Mouse (Mus musculus) stomach, embryonic 15.5 days (tissue): ENCODE results near the gene Gm45716. TPM values are rescaled to one million over a fixed set of nuclear protein-coding genes. Genes with fewer than 3 reads are reported as not detected.

Source experiments
- ATAC-seq: fragments of 200-750 bp; cut with Nextera tagmentation; 2 replicates; pipeline ENCODE4 v1.8.0; 2017; ENCODE audit warnings: low read depth, moderate number of reproducible peaks, moderate TSS enrichment; ENCODE audit not compliant: insufficient read depth, low FRiP score
- H3K27ac ChIP-seq: fragments of 300-500 bp; sonication (generic); 2 replicates; pipeline ENCODE4 v1.5.1; 2015; ENCODE audit warnings: mild to moderate bottlenecking, inconsistent platforms
- H3K27me3 ChIP-seq: fragments of 300-500 bp; sonication (generic); replicated peaks from 2 replicates; pipeline ENCODE4 v1.6.1; 2015; ENCODE audit warnings: inconsistent platforms
- H3K36me3 ChIP-seq: fragments of 300-500 bp; sonication (generic); 2 replicates; pipeline ENCODE4 v1.6.1; 2015; ENCODE audit warnings: inconsistent platforms
- H3K4me1 ChIP-seq: fragments of 300-500 bp; sonication (generic); 2 replicates; pipeline ENCODE4 v1.6.1; 2015; ENCODE audit warnings: inconsistent platforms
- H3K4me2 ChIP-seq: fragments of 300-500 bp; sonication (generic); 2 replicates; pipeline ENCODE4 v1.6.1; 2015; ENCODE audit warnings: mild to moderate bottlenecking, inconsistent platforms
- H3K4me3 ChIP-seq: fragments of 300-500 bp; sonication (generic); replicated peaks from 2 replicates; pipeline ENCODE4 v1.5.1; 2015; ENCODE audit warnings: inconsistent platforms
- H3K9ac ChIP-seq: fragments of 300-500 bp; sonication (generic); 2 replicates; pipeline ENCODE4 v1.6.1; 2015; ENCODE audit warnings: inconsistent platforms
- H3K9me3 ChIP-seq: fragments of 300-500 bp; sonication (generic); 2 replicates; pipeline ENCODE4 v1.6.1; 2016; ENCODE audit warnings: inconsistent platforms
- WGBS: fragments of 180-500 bp; shearing (Covaris S2); methylation state at CpG from one replicate; pipeline ENCODE4 v1.1.7; 2015; 5-methylcytosine and 5-hydroxymethylcytosine counted together
- polyA plus RNA-seq: library from polyadenylated mRNA; unstranded; fragments of >200 nt; fragmentation: Nextera tagmentation; extraction: Ambion mirVana; gene quantifications from 2 replicates; pipeline ENCODE4 v1.2.1, GENCODE M21; 2015

Gene Gm45716
- polyA plus RNA-seq, result 10.1 and 10.6 TPM in 2 replicates

GRCm38 (mm10) chr11:90187441-90187840, at the start of gene Gm45716:
Gene Gm45716, plus strand, starts transcription at chr11:90187683.
- WGBS, result 89% methylated on average over 7 of the region's 7 CpGs
- no peak within 1 kb of the TSS for H3K4me2 ChIP-seq
- no peaks in the 10 kb centered on the region for H3K4me1 ChIP-seq
- no peak within 1 kb of the TSS for H3K9ac ChIP-seq
- H3K9me3 ChIP-seq, result no peaks in the 10 kb centered on the region
- no peaks in the 10 kb centered on the region for H3K36me3 ChIP-seq
- H3K4me3 ChIP-seq, result no peak within 1 kb of the TSS
- ATAC-seq, result no peak
- H3K27me3 ChIP-seq, result no peaks in the 10 kb centered on the region
- H3K27ac ChIP-seq, result no peak within 1 kb of the TSS

GRCm38 (mm10) chr11:90142393-90142792, 45.1 kb upstream of the Gm45716 start:
- H3K9me3 ChIP-seq, result no peaks in the 10 kb centered on the region
- H3K4me3 ChIP-seq, result no peak overlapping the region
- ATAC-seq, result no peak
- no peak overlapping the region for H3K9ac ChIP-seq
- H3K4me2 ChIP-seq, result no peak overlapping the region
- no peaks in the 10 kb centered on the region for H3K4me1 ChIP-seq
- H3K27ac ChIP-seq, result no peak overlapping the region
- no peaks in the 10 kb centered on the region for H3K36me3 ChIP-seq
- no peaks in the 10 kb centered on the region for H3K27me3 ChIP-seq
- WGBS, result 24% methylated on average over 4 of the region's 4 CpGs

- ATAC-seq, result no peak
- Histone ChIP-seq H3K4me1 (no peaks in the 10 kb centered on the region), H3K36me3 (no peaks in the 10 kb centered on the region), H3K27me3 (no peaks in the 10 kb centered on the region), H3K4me2 (no peak overlapping the region), H3K4me3 (no peak overlapping the region), H3K27ac (no peak overlapping the region), H3K9me3 (no peaks in the 10 kb centered on the region), H3K9ac (no peak overlapping the region)
- WGBS, result 62% methylated on average over 4 of the region's 4 CpGs
These were observed 44.5 kb upstream of the Gm45716 start for GRCm38 (mm10) chr11:90142936-90143335.

- Histone ChIP-seq H3K4me3 (no peak overlapping the region), H3K27ac (no peak overlapping the region), H3K27me3 (no peaks in the 10 kb centered on the region), H3K4me1 (no peaks in the 10 kb centered on the region), H3K9ac (no peak overlapping the region), H3K9me3 (no peaks in the 10 kb centered on the region), H3K36me3 (no peaks in the 10 kb centered on the region), H3K4me2 (no peak overlapping the region)
- ATAC-seq, result no peak
- 87% methylated on average over 17 of the region's 17 CpGs for WGBS
These were observed 41.2 kb upstream of the Gm45716 start for GRCm38 (mm10) chr11:90146086-90146860.

GRCm38 (mm10) chr11:90155066-90155465, 32.4 kb upstream of the Gm45716 start:
- ATAC-seq, result no peak
- Histone ChIP-seq H3K27me3 (no peaks in the 10 kb centered on the region), H3K9ac (no peak overlapping the region), H3K36me3 (no peaks in the 10 kb centered on the region), H3K4me2 (no peak overlapping the region), H3K4me1 (no peaks in the 10 kb centered on the region), H3K27ac (no peak overlapping the region), H3K9me3 (no peaks in the 10 kb centered on the region), H3K4me3 (no peak overlapping the region)
- WGBS, result 58% methylated on average over 5 of the region's 5 CpGs

GRCm38 (mm10) chr11:90155466-90155865, 32.0 kb upstream of the Gm45716 start:
- Histone ChIP-seq H3K27me3 (no peaks in the 10 kb centered on the region), H3K9ac (no peak overlapping the region), H3K27ac (no peak overlapping the region), H3K4me1 (no peaks in the 10 kb centered on the region), H3K36me3 (no peaks in the 10 kb centered on the region), H3K4me2 (no peak overlapping the region), H3K4me3 (no peak overlapping the region), H3K9me3 (no peaks in the 10 kb centered on the region)
- 17% methylated on average over 2 of the region's 2 CpGs for WGBS
- ATAC-seq, result no peak

GRCm38 (mm10) chr11:90167771-90168170, 19.7 kb upstream of the Gm45716 start:
- no peak overlapping the region for H3K4me3 ChIP-seq
- no peaks in the 10 kb centered on the region for H3K4me1 ChIP-seq
- H3K36me3 ChIP-seq, result no peaks in the 10 kb centered on the region
- H3K4me2 ChIP-seq, result no peak overlapping the region
- WGBS, result 36% methylated on average over 6 of the region's 6 CpGs
- no peak overlapping the region for H3K9ac ChIP-seq
- ATAC-seq, result no peak
- no peak overlapping the region for H3K27ac ChIP-seq
- H3K27me3 ChIP-seq, result no peaks in the 10 kb centered on the region
- no peaks in the 10 kb centered on the region for H3K9me3 ChIP-seq

GRCm38 (mm10) chr11:90168338-90169065, 19.0 kb upstream of the Gm45716 start:
- Histone ChIP-seq H3K9me3 (no peaks in the 10 kb centered on the region), H3K27ac (no peak overlapping the region), H3K4me2 (no peak overlapping the region), H3K4me3 (no peak overlapping the region), H3K9ac (no peak overlapping the region), H3K27me3 (no peaks in the 10 kb centered on the region), H3K4me1 (no peaks in the 10 kb centered on the region), H3K36me3 (no peaks in the 10 kb centered on the region)
- 89% methylated on average over 10 of the region's 10 CpGs for WGBS
- ATAC-seq, result no peak

GRCm38 (mm10) chr11:90169200-90170013, 18.1 kb upstream of the Gm45716 start:
- Histone ChIP-seq H3K4me1 (no peaks in the 10 kb centered on the region), H3K4me3 (peak overlapping the region; percentile 20), H3K27ac (no peak overlapping the region), H3K4me2 (peak overlapping the region; percentile 49), H3K36me3 (no peaks in the 10 kb centered on the region), H3K9me3 (no peaks in the 10 kb centered on the region), H3K9ac (no peak overlapping the region), H3K27me3 (no peaks in the 10 kb centered on the region)
- WGBS, result 55% methylated on average over 20 of the region's 20 CpGs
- ATAC-seq, result no peak

GRCm38 (mm10) chr11:90170014-90170320, 17.5 kb upstream of the Gm45716 start:
- ATAC-seq, result peak; percentile 77; the same call in 1 of the 2 replicates

GRCm38 (mm10) chr11:90172331-90172730, 15.2 kb upstream of the Gm45716 start:
- Histone ChIP-seq H3K27ac (no peak overlapping the region), H3K27me3 (no peaks in the 10 kb centered on the region), H3K36me3 (no peaks in the 10 kb centered on the region), H3K4me2 (no peak overlapping the region), H3K4me3 (no peak overlapping the region), H3K9me3 (no peaks in the 10 kb centered on the region), H3K4me1 (no peaks in the 10 kb centered on the region), H3K9ac (no peak overlapping the region)
- no peak for ATAC-seq
- WGBS, result 90% methylated on average over 6 of the region's 6 CpGs

More at GRCm38 (mm10) chr11:90170014-90170320, 17.5 kb upstream of the Gm45716 start:
- WGBS, result 1% methylated on average over 7 of the region's 7 CpGs
- no peak overlapping the region for H3K27ac ChIP-seq
- H3K4me1 ChIP-seq, result no peaks in the 10 kb centered on the region
- no peak overlapping the region for H3K9ac ChIP-seq
- H3K27me3 ChIP-seq, result no peaks in the 10 kb centered on the region
- H3K36me3 ChIP-seq, result no peaks in the 10 kb centered on the region
- peak overlapping the region; percentile 49 for H3K4me2 ChIP-seq
- no peaks in the 10 kb centered on the region for H3K9me3 ChIP-seq
- H3K4me3 ChIP-seq, result peak overlapping the region; percentile 20
